Mouse (Mus musculus): ENCODE measurements around the gene Tle6.

DNA sequence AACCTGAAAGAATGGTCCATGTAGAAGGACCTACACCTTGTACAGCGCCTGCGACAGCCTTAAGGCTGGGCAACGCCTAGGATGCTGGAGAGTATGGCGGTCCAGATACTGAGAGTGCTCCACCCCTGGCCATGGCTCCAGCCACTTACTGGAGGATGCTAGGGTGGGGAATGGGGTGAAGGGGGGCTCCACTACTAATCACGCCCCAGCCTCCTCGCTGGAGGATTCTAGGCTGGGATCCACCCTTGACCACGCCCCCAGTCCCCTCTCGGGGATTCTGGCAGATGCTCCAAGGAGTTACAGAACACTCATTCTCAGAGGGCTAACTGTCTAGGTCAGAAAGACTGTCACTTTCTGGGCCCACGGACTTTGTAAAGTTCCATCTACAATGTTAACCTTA, 27.9 kb downstream of the Tle6 start:
- TF ChIP-seq USF1 (IDR thresholded peaks at IDR 0.05; ENCODE audit: low read depth) (no peak), CTCF (IDR thresholded peaks at IDR 0.05; ENCODE audit: control insufficient read depth, insufficient read depth, insufficient read length) (no peak)

Measured in C2C12 (cell line).